Mouse (Mus musculus) testis, adult 2 months (tissue): Measurements from ENCODE around the gene Zbtb38.

ENCODE experiments used
- CTCF ChIP-seq: fragments of 200-500 bp; IDR thresholded peaks from 2 replicates; pipeline ENCODE4 v1.5.1; 2012; ENCODE audit warnings: low read depth, mild to moderate bottlenecking, inconsistent platforms, low read length, moderate library complexity; ENCODE audit not compliant: control insufficient read depth, insufficient read depth, insufficient replicate concordance
- POLR2A ChIP-seq: fragments of 200-500 bp; IDR thresholded peaks from 2 replicates; pipeline ENCODE4 v1.6.1; 2012; ENCODE audit warnings: low read depth, mild to moderate bottlenecking, inconsistent platforms, low read length, moderate library complexity; ENCODE audit not compliant: control insufficient read depth

GRCm38 (mm10) chr9:96754625-96754969 is 2.0 kb upstream of the Zbtb38 start:
- TF ChIP-seq POLR2A (no peak), CTCF (no peak)
